Mouse (Mus musculus): ENCODE measurements around the gene Bcas3.

- TF ChIP-seq POLR2A (IDR thresholded peaks at IDR 0.05; ENCODE audit: low read depth, low read length) (no peak), CTCF (IDR thresholded peaks at IDR 0.05; ENCODE audit: extremely low read depth, insufficient read depth, insufficient read length, insufficient replicate concordance) (no peak)
Measured at GRCm38 (mm10) chr11:85818401-85818800, 465.4 kb downstream of the Bcas3 start.
